Mouse (Mus musculus) kidney, postnatal 4 days (tissue): ENCODE data around the gene Pgbd5.
"Not testable (repeated sequence)": the region's sequence is repeated elsewhere in the genome, so short reads cannot be mapped to it uniquely, and the experiment has no call there.

Experiments
- DNase-seq, 2 experiments: peaks; one replicate each; pipeline ENCODE4 v3.0.0; 2021; ENCODE audit warnings: mixed read lengths in 2 of 2

Gene Pgbd5

GRCm38 (mm10) chr8:124428721-124429120 lies 10.7 kb downstream of the Pgbd5 start:
- not testable (repeated sequence) for DNase-seq

DNA sequence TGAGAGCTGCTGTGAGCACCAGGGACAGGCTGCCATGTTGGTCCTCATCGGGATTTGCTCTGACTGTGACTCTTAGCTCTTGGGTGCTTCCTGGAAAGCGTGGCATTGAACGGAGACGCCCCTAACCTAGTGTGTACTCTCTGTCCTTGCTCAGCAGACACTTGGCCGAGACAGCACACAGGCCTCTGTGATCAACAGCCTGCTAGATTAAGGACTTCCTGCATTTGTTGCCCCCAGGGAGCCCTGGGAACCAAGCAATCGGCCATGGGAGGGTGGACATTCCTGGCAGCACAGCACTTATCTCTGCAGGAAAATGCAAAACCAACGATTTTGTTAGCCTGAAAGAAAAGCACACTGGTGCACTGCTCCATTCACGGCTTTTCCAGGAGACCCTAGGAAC lies 18.0 kb downstream of the Pgbd5 start:
- peak in 1 of 2 experiments; percentile 22 for DNase-seq

DNA sequence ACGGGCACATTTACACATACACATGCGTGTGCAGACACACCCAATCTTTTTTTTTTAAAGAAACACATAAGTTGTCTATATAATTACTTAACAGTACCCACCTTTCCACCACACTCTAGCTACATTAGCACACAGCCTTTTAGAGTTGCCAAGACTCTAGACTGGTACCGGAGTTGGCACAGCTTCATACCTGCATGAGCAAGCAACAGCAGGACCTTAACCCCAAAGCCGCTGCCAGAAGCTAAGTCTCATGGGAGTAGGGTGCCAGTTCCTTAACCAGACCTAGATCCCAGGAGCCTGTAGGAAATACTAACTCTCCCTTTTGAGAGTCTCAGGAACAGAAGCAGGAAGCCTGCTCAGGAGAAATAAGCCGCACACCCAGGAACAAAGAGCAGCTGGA lies 20.5 kb downstream of the Pgbd5 start:
- no peak for DNase-seq

DNA sequence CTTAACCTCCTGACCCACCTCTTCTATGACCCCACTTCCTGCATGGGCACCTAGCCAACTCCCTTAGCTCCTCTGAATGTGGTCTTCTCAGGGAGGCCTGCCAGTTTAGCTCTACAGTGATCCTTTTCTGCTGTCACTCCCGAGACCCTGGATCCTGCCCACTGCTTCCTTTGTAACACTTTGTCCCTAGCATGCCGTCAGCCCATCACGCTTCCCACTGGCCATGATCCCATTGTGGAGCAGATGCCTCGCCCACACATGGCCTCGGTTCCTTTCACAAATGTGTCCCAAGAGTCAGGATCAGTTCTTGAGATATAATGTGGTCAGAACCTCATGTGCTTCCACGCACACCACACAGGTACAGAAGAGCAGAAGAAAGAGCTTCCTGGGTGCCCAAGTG lies 21.3 kb downstream of the Pgbd5 start:
- no peak for DNase-seq

- no peak for DNase-seq
These were observed 22.8 kb downstream of the Pgbd5 start for GRCm38 (mm10) chr8:124416646-124417045.

- no peak for DNase-seq
These were observed 23.7 kb downstream of the Pgbd5 start for GRCm38 (mm10) chr8:124415789-124416188.

DNA sequence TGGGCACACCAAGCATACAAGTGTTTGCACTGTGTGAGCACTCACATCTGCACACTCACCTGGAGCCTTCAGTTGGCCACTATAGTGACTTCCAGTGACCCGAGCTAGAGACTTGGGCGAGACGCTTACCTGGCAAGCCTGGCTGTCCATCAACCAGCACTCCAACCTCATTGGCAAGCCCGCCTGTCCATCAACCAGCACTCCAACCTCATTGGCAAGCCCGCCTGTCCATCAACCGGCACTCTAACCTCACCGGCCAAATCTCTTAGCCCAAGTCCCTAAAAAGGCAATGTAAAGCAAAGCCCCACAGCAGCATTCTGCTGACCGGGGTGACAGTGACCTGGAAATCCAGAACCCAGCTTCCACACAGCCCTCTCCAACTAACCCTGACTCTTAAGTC lies 24.5 kb downstream of the Pgbd5 start:
- peak; percentile 60 to 74 for DNase-seq

DNA sequence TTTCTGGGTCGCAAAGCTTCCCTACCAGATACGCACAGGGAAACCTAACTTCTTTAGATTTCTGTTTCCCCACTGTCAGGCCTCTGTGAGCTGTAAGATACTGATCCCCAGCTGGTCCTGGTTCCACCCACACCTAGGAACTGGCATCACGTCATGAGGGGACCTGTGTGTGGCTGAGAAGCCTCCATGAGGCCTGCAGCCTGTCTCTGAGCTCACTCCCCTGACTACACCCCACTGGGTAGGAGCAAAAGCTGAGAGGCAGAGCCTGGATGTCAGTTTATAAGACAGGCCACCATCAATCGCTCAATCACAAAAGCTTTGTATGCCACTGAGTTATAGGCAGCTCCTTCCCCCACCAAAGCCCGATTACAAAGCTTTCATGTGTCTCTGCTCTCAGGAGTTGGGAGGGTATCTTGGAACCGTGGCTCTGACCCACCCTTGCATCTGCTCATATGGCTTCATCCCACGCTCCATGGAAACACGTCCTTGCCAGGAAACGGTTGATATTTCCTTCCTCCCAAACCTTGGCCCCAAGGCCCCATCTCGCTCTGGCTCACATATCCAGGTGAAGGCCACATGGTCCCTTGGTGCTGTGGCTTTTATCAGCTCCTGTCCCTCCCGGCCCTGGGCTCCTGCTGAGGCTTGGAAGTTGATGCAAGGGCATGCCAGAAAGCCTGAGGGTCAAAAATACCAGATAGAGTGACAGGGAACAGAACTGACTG lies 26.1 kb downstream of the Pgbd5 start:
- DNase-seq = no peak

DNA sequence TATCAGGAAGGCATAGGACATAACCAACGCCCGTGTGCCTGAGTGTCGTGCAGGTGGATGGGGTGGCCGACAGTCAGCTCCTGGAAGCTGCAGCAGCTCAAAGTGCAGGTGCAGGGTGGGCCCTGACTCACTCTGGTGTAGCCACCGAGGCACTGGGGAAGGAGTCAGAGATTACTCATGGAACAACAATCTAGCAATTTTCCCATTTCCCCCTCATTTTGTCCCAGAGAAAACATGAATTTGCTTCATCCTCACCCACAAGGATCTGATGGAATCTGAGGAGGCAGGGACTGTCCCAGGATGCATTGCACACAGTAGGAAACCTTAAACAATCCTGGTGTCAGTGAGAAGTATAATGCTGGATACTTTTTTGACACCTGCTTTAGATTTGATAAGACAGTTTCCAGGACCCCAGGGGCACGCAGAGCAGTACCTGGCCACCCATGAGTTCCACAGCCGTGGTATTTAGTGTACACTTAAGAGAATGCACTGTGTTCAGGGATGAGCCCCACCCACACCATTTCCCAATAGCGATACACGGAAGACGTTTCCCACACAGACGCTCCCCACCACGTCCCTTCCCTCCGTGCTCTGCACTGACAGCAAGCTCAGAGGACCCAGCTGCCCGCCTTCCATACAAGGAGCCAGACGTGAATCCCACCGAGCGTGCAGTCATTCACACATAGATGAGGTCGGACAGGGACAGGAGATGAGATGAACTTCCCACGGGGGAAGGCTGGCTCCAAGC lies 26.8 kb downstream of the Pgbd5 start:
- DNase-seq = no peak

- no peak for DNase-seq
These were observed 34.8 kb downstream of the Pgbd5 start for GRCm38 (mm10) chr8:124404471-124405260.

DNA sequence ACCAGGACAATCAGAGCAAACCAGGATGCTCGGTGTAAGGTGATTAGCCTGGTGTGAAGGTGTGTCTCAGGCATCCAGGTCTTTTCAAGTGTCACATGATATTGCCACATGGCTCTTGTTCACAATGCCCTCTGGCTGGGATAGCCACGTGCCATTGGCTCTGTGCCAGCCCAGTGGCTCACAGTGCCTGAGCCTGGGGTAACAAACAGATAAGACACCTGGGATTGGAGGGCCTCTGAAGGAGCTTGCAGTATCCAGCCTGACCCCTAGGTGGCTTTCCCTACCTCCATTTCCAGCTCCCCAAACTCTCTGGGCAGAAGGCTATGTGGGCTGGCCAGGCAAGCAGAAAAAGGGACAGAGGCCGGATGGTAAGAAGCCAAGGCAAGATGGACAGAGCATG lies 35.6 kb downstream of the Pgbd5 start:
- DNase-seq = peak; percentile 43 to 58

GRCm38 (mm10) chr8:124399403-124399861 lies 40.0 kb downstream of the Pgbd5 start:
- DNase-seq = peak; percentile 56 to 68

- peak; percentile 59 to 76 for DNase-seq
These were observed 40.5 kb downstream of the Pgbd5 start for GRCm38 (mm10) chr8:124398843-124399402.

- peak; percentile 18 to 27 for DNase-seq
These were observed 42.0 kb downstream of the Pgbd5 start for GRCm38 (mm10) chr8:124397321-124398065.

DNA sequence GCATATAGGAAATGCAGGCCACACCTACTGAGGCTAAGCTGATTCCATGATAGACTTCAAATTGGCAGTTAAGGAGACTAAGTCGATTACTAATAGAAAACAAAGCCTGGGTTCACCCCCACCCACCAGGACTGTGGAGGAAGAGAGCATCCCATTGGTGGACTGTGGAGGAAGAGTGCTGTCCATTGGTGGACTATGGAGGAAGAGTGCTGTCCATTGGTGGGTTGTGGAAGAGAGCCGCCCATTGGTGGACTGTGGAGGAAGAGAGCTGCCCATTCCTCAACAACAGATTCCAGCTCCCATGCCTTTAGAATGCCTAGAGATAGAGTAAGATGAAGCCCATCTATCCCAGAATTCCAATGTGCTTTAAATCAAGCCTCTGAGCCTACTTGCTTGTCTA lies 42.9 kb downstream of the Pgbd5 start:
- DNase-seq = no peak

GRCm38 (mm10) chr8:124395392-124395791 lies 44.1 kb downstream of the Pgbd5 start:
- no peak for DNase-seq

GRCm38 (mm10) chr8:124394951-124395350 lies 44.5 kb downstream of the Pgbd5 start:
- DNase-seq = no peak

DNA sequence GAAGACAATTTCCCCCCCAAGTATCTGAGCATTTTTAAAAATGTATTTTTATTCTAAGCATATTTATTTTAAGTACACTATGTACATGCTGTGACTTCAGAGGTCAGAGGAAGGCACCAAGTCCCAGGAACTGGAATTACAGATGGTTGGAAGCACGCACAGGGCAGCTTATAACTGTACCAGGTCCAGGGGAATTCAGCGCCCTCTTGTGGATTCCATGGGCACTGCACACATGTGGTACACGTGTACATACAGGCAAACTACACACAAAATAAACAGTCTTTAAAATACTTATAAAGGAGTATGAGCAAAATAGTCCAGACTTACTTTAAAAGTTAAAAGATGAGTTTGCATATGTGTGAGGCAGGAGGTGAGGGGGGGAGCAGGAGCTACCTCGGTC lies 45.5 kb downstream of the Pgbd5 start:
- DNase-seq = peak; percentile 27

DNA sequence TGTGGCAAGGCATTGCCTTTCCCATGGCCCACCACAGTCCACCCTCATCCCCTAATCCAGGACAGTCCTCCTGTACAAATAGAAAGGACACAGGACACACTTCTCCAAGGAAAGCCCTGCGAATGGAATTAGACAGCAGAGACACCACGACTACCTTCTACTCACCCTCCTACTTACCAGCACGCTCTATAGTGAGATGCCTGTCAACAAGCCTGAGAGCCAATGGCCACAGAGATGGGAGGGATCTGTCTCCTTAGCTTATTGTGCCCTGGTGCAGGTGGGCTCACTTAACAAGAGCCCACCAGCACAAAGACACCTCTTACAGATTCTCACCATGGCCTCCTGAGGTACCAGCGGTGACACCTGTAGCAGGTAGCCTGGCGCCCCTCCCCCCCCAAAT lies 46.4 kb downstream of the Pgbd5 start:
- DNase-seq = no peak

DNA sequence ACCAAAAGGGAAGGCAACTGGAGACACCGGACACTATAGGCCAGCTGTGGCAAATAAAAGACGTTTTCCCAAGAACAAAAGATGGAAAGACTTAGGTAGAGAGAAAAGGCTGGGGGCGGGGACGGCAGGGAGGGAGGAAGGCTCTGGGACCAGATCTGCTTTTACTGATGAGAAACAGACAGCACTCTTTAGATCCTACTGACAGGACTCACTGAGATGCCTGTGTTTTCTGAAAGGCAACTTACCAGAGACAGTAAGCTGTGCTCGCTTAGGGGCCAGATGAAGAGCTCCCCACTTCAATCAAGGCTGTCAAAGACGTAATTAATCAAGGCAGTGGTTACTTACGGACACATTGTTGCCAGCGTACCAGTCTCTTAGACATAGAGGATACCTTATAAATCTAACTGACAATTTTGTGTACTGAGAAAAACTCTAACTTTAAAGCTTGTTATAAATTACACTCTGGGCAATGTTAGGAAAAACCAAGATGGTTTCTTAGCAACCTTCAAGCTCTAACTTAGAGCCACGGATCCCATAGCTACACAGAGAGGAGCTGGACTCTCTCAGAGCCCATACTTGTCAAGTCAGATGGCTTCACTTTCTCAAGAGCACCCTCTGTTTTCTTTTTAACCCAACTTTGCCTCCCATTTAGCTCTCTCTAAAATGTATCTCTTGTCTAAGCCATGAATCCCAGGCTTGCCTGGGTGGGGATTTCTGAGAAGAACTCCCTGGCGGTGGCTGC lies 47.0 kb downstream of the Pgbd5 start:
- DNase-seq = no peak

DNA sequence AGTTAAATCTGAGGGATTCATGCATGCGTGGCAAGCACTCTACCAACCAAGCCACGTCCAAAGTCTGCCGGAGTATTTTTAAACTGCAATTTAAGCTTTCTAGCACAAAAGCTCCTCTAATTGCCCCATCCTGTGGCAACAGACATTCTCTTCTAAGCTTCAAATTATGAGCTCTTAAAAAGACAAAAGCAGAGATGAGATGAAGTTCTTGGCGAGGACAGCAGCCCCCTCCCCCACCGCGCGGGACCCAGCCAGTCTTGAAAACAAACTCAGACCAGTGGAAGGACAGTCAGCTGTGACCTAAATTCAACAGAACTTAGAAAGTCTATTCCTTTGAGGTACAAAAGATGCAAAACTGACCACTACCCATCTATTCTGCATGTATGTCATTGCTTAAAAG lies 48.3 kb downstream of the Pgbd5 start:
- DNase-seq = peak; percentile 24 to 35

- no peak for DNase-seq
These were observed 50.0 kb downstream of the Pgbd5 start for GRCm38 (mm10) chr8:124389495-124389894.
